Mouse (Mus musculus) bone marrow macrophage, adult 2 months (primary cell): ENCODE results near the gene Dusp27.

Experiments used
- CTCF ChIP-seq: IDR thresholded peaks from 2 replicates; pipeline ENCODE4 v1.5.1; 2012; ENCODE audit warnings: low read depth, mild to moderate bottlenecking, low read length, moderate library complexity
- POLR2A ChIP-seq: IDR thresholded peaks from 2 replicates; pipeline ENCODE4 v1.6.1; 2012; ENCODE audit warnings: mild to moderate bottlenecking, low read depth, low read length, borderline replicate concordance

DNA sequence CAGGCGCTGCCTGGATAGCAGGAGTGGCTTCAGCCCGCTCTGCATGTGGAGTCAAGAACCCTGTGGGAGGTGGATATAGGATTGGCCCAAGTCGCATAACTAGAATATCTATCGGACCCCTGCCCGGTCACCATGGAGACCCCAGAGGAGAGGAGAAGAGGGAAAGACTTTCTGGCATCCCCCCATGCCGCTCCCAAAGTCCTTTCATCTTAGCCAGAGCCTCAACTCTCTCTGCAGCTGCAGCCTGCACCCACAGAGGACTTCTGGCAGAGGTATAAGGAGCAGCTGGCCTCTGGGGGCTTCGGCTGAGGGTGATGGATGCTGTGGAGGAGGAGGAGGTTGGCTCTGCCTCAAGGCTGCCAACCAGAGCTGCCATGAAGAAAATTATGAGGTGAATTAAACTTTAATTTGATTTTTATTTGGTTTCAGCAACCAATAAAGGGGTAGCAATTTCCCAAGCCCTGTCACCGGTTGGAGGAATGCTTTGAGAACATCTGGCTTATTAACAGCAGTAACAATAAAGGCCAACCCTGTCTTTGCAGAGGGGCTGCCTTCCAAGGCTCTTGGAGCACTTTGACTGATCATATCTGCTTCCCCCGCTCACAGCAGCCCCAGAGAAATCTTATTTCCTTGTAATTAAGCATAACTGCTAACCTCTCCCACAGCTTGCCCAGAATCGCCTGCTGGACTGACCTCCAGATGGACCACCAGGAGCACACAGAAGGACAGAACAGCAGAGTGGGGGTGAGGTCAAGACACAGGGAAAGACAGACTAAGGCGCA is 78.5 kb downstream of the Dusp27 start:
- TF ChIP-seq POLR2A (no peak), CTCF (no peak)
